Mouse (Mus musculus) layer of hippocampus, postnatal 36 days (tissue): ENCODE measurements around the gene Fblim1. TPM values are rescaled to one million over a fixed set of nuclear protein-coding genes. Genes with fewer than 3 reads are reported as not detected.

Experiments
- DNase-seq, 2 experiments: peaks; one replicate each; pipeline ENCODE4 v3.0.0; 2022
- total RNA-seq, 2 experiments: library from RNA; stranded (reverse); gene quantifications; 2 replicates each; pipeline ENCODE4 v1.2.3; 2021

Gene Fblim1
- total RNA-seq, 2 experiments from 2014 or later, result 0.50 to 1.0 TPM

GRCm38 (mm10) chr4:141538408-141539212, 67.3 kb downstream of the Fblim1 start, which contains the start of gene Spen:
Gene Spen, minus strand, starts transcription at chr4:141538597.
- DNase-seq, result peak; percentile 91 to 93

GRCm38 (mm10) chr4:141537706-141538407, 68.0 kb downstream of the Fblim1 start:
- DNase-seq, result peak in 1 of 2 experiments; percentile 36

- DNase-seq, result no peak
Measured at GRCm38 (mm10) chr4:141537226-141537610, 68.7 kb downstream of the Fblim1 start.

- peak; percentile 71 to 80 for DNase-seq
Measured at GRCm38 (mm10) chr4:141536291-141537225, 69.3 kb downstream of the Fblim1 start.

- DNase-seq, result no peak
Measured at GRCm38 (mm10) chr4:141534947-141535680, 70.8 kb downstream of the Fblim1 start.

- DNase-seq, result no peak
Measured at GRCm38 (mm10) chr4:141530979-141531378, 74.9 kb downstream of the Fblim1 start.

GRCm38 (mm10) chr4:141528938-141529337, 77.0 kb downstream of the Fblim1 start:
- no peak for DNase-seq

- DNase-seq, result no peak
Measured at GRCm38 (mm10) chr4:141526936-141527650, 78.8 kb downstream of the Fblim1 start.

Other genes with a start within 250 kb of the Fblim1 start
- 1 to 10 TPM; 2.1 to 3.3 TPM for gene Fam131c, start 237.9 kb downstream of the Fblim1 start, total RNA-seq
- not detected for gene Clcnka, start 207.4 kb downstream of the Fblim1 start, total RNA-seq
- gene Clcnkb, start 190.1 kb downstream of the Fblim1 start, total RNA-seq, result not detected
- gene Hspb7, start 185.3 kb downstream of the Fblim1 start, total RNA-seq, result not detected
- 1 to 10 TPM; 4.7 to 5.1 TPM for gene Srarp, start 170.0 kb downstream of the Fblim1 start, total RNA-seq
- gene Zbtb17, start 161.4 kb downstream of the Fblim1 start, total RNA-seq, result 10 to 100 TPM; 34.1 to 34.9 TPM
- 10 to 100 TPM; 55.3 to 66.7 TPM for gene Spen, start 67.5 kb downstream of the Fblim1 start, total RNA-seq
- under 1 TPM; 0.28 to 0.42 TPM for gene Tmem82, start 12.5 kb upstream of the Fblim1 start, total RNA-seq
- 1 to 10 TPM; 2.6 to 2.9 TPM for gene Slc25a34, start 17.7 kb upstream of the Fblim1 start, total RNA-seq
- gene Plekhm2, start 58.8 kb upstream of the Fblim1 start, total RNA-seq, result 10 to 100 TPM; 67.4 to 81.7 TPM
- gene Rsc1a1, start 79.5 kb upstream of the Fblim1 start, total RNA-seq, result not detected
- 10 to 100 TPM; 45.1 to 46.9 TPM for gene Ddi2, start 117.3 kb upstream of the Fblim1 start, total RNA-seq
- gene Agmat, start 140.6 kb upstream of the Fblim1 start, total RNA-seq, result under 1 TPM in 1 of 2 experiments, not detected in 1; 0.32 TPM
- gene Dnajc16, start 184.8 kb upstream of the Fblim1 start, total RNA-seq, result 10 to 100 TPM; 43.3 to 45.0 TPM
- gene Casp9, start 187.5 kb upstream of the Fblim1 start, total RNA-seq, result 10 to 100 TPM; 19.9 to 21.1 TPM
- gene Cela2a, start 220.1 kb upstream of the Fblim1 start, total RNA-seq, result not detected
- gene Ctrc, start 240.3 kb upstream of the Fblim1 start, total RNA-seq, result not detected